Mouse (Mus musculus): Measurements from ENCODE around the gene Neu2. TPM values are rescaled to one million over a fixed set of nuclear protein-coding genes. Genes with fewer than 3 reads are reported as not detected.

Neu2 gene
- polyA plus RNA-seq, 1 experiment = 14.6 TPM

DNA sequence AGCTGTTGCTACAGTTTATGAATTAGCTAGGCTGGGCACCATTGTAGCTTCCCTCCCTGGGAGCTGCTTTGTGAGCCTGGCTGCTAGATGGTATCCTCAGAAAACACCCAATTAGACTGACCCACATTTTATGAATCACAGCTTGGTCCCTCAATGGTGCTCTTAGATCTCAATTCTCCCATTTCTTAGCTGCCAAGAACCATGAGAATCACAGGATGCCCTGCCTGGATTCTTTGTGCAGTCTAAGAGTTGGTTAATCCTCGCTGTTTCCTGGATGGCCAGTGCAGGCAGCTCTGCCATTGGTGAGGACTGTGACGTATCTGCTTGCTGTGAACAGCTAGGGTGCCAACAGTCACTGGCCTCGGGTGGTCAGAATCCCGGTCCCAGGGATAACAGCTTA lies 16.1 kb upstream of the Neu2 start:
- H3K4me3 ChIP-seq (ENCODE audit: insufficient read depth, low read length) = no peak overlapping the region
- no peak for TF ChIP-seq CTCF (IDR thresholded peaks at IDR 0.05; ENCODE audit: extremely low read depth, insufficient read depth, low read length)
- TF ChIP-seq POLR2A (IDR thresholded peaks at IDR 0.05; ENCODE audit: extremely low read depth, insufficient read depth, low read length) = no peak
- H3K4me1 ChIP-seq (ENCODE audit: control insufficient read depth, insufficient read depth, low read length) = peaks cover 2% of the 10 kb centered on the region; the same call in 1 of the 2 replicates
- H3K27ac ChIP-seq (ENCODE audit: insufficient read depth, low read length) = 0 out of 2 replicates have a peak overlapping the region, but pooled peaks have one; percentile 16

DNA sequence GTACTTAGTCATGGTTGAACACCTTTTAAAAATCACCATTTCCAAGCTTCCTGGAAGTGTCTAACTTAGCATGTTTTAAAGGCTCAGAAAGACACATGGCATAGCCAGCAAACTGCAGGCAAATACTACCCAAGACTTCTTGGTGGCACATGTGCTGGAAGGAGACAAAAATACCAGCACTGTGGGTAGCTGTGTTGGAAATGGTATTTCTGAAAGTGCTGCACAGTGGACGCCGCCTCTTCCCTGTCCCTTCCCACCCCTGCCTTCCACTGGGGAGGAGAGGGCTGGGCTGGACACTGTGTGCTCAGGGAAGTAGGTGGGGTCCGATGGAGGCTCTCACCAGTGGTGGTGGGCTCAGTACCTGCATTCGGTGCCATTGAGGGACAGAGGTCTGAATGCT lies 4.2 kb upstream of the Neu2 start:
- Histone ChIP-seq H3K4me1 (ENCODE audit: control insufficient read depth, insufficient read depth, low read length) (peaks cover 4% of the 10 kb centered on the region), H3K4me3 (ENCODE audit: insufficient read depth, low read length) (no peak overlapping the region), H3K27ac (ENCODE audit: insufficient read depth, low read length) (no peak overlapping the region)
- TF ChIP-seq CTCF (IDR thresholded peaks at IDR 0.05; ENCODE audit: extremely low read depth, insufficient read depth, low read length) (no peak), POLR2A (IDR thresholded peaks at IDR 0.05; ENCODE audit: extremely low read depth, insufficient read depth, low read length) (no peak)

DNA sequence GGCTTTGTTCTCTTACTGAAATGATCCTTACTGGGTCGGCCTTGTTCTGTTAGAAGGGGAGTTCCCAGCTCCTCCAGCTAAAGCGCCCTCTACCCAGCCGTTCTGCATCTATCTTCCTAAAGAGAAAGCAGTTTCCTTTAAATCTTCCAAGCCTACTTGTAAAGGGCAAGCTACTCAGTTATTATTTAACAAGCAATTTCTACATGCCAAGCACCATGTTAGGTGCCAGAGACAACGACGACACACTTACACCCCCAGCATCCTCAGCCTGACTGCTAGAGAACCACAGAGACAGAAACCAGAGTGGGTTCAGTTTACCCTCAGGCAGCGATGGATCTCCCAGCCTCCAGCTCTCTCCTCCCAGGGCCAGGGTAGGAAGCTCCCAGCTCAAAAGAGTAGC lies 1.8 kb upstream of the Neu2 start:
- peak overlapping the region; percentile 60 for H3K27ac ChIP-seq (ENCODE audit: insufficient read depth, low read length)
- H3K4me3 ChIP-seq (ENCODE audit: insufficient read depth, low read length) = peak overlapping the region; percentile 98
- TF ChIP-seq POLR2A (IDR thresholded peaks at IDR 0.05; ENCODE audit: extremely low read depth, insufficient read depth, low read length) (peak; percentile 77), CTCF (IDR thresholded peaks at IDR 0.05; ENCODE audit: extremely low read depth, insufficient read depth, low read length) (no peak)

DNA sequence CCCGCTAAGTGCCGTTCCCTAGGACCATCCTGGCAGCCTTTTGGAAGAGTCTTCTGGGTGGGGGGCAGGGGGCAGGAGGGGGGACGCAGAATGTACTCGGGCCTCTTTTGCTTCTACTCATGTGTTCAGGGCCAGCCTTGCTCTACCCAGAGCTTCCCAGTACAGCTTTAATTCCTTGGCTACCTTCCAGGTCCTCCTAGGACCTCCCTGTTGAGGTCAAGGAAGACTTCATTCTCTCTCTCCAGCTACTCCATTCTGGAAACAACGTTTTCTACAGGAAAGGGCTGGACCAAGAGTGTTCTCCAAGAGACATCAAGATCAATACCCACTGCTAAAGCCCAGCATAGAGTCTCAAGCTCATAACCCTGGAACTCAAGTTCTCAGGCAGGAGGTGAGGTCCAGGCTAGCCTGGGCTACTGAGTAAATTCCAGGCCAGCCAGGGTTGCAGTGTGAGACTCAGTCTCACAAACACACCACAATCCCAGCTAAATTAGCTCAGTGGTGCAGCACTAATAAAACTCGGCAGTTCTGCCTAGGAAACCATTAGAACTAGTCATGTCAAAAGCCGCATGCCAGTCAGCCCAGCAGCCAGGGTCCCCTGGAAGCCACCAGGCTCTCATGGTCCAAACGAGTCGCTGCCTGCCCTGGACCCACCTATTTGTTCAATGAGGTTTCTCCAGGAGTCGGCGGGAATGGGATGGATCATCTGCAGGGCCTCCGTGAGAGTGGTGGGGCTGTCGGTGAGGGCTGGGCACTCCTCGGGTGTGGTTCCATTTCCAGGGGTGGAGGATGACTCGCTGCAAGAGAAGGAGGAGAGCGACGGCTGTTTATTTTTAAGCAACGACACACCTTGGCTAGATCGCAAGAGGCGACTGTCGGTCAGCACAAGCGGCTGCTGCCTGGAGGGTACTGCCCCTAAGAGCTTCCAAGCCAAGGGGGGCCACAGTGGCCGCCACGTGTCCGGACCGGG lies 813 bp upstream of the Neu2 start:
- peak overlapping the region; percentile 100 for H3K27ac ChIP-seq (ENCODE audit: insufficient read depth, low read length)

More for the DNA sequence above, 1.8 kb upstream of the Neu2 start:
- peaks cover 2% of the 10 kb centered on the region for H3K4me1 ChIP-seq (ENCODE audit: control insufficient read depth, insufficient read depth, low read length)

DNA sequence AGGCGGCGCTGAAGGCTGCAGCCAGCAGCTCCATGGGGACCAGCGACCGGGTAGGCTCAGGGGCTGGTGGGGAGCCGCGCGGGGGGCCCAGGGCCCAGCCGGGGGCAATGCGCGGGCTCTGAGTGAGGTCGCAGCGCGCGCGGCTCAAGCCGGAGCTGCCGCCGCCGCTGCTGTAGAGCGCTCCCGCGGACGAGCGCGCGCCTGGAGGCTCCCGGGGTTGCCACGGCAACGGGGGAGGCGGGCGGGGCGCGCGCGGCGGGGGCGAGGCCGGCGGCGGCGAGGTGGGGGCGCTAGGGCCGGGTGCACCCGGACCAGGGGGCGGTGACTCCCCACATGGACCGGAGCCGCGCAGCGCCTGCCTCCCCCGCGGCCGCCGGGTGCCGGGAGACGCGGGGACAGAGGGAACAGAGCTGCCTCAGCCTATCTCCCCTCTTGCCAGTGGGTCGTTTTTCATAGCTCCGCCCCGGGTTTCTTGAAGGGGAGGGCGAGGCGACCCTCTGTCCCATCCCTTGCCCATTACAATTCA lies 540 bp downstream of the Neu2 start:
- TF ChIP-seq CTCF (IDR thresholded peaks at IDR 0.05; ENCODE audit: extremely low read depth, insufficient read depth, low read length) (no peak), POLR2A (IDR thresholded peaks at IDR 0.05; ENCODE audit: extremely low read depth, insufficient read depth, low read length) (no peak; the same call in 1 of the 2 replicates)
- peak overlapping the region; percentile 100 for H3K27ac ChIP-seq (ENCODE audit: insufficient read depth, low read length)
- H3K4me1 ChIP-seq (ENCODE audit: control insufficient read depth, insufficient read depth, low read length) = no peaks in the 10 kb centered on the region; the same call in 1 of the 2 replicates
- peak overlapping the region; percentile 98 for H3K4me3 ChIP-seq (ENCODE audit: insufficient read depth, low read length)

More for the DNA sequence above, 813 bp upstream of the Neu2 start:
- peaks cover 2% of the 10 kb centered on the region for H3K4me1 ChIP-seq (ENCODE audit: control insufficient read depth, insufficient read depth, low read length)
- H3K4me3 ChIP-seq (ENCODE audit: insufficient read depth, low read length) = peak overlapping the region; percentile 98
- TF ChIP-seq POLR2A (IDR thresholded peaks at IDR 0.05; ENCODE audit: extremely low read depth, insufficient read depth, low read length) (no peak), CTCF (IDR thresholded peaks at IDR 0.05; ENCODE audit: extremely low read depth, insufficient read depth, low read length) (no peak)

DNA sequence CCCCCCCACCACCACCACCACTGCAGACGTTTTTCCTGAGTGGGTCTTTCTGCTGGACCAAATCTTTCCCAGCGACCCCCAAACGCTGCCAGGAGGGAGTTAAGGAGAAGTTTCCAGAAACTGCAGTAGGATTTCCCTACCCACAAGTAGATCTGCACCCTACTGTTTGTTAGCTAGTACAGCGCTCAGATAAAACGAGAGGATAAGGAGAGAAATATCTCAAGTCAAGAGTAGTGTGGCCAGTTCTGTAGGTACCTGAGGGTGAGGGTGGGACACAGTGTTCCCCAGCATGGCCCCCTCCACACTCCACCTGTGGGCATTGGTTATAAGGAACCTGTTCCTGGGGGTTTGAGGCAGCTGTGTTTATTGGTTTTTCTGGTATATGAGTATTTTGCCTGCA lies 1.2 kb downstream of the Neu2 start:
- TF ChIP-seq CTCF (IDR thresholded peaks at IDR 0.05; ENCODE audit: extremely low read depth, insufficient read depth, low read length) (no peak), POLR2A (IDR thresholded peaks at IDR 0.05; ENCODE audit: extremely low read depth, insufficient read depth, low read length) (no peak)
- no peaks in the 10 kb centered on the region; the same call in 1 of the 2 replicates for H3K4me1 ChIP-seq (ENCODE audit: control insufficient read depth, insufficient read depth, low read length)
- peak overlapping the region; percentile 84; the same call in 1 of the 2 replicates for H3K27ac ChIP-seq (ENCODE audit: insufficient read depth, low read length)
- peak overlapping the region; percentile 98; the same call in 1 of the 2 replicates for H3K4me3 ChIP-seq (ENCODE audit: insufficient read depth, low read length)

DNA sequence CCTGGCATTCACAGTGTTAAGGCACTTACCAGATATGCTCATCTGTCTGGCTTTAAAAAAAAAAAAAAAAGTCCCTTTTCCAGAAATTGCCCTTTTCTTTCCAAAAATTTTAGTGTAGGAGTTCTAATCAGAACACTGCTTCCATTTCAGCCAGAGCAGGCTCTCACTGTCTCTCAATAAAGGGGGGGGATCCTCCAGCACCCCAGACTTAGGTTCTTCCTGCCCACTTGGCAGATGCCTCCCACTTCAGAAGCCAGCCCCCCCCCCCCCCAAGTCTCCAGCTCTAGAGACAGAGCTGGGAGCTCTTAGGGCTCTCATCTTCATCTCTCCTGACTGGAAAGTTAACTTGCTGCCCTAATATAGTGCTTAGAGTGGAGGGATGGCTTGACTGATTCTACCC lies 10.8 kb downstream of the Neu2 start:
- Histone ChIP-seq H3K27ac (ENCODE audit: insufficient read depth, low read length) (peak overlapping the region; percentile 51; the same call in 1 of the 2 replicates), H3K4me3 (ENCODE audit: insufficient read depth, low read length) (no peak overlapping the region), H3K4me1 (ENCODE audit: control insufficient read depth, insufficient read depth, low read length) (peaks cover 8% of the 10 kb centered on the region)
- TF ChIP-seq CTCF (IDR thresholded peaks at IDR 0.05; ENCODE audit: extremely low read depth, insufficient read depth, low read length) (no peak), POLR2A (IDR thresholded peaks at IDR 0.05; ENCODE audit: extremely low read depth, insufficient read depth, low read length) (no peak)

DNA sequence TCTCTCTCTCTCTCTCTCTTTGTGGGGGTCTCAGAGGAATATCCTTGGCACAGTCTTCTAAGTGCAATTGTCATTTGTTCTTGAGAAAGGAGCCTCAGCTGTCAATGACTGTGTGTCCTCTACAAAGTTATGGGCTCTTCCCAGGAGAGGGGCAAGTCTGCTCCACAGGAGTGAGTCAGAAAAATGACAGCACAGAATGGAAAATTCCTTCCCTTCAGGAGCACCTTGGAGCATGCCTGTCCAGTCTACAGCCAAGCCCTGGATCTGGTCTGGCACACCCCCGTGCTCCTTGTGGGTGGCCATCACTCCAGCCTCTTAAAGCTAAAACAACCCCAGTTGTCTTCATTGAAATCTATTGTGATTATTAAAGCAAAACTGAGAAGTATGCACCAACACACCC lies 11.8 kb downstream of the Neu2 start:
- Histone ChIP-seq H3K4me3 (ENCODE audit: insufficient read depth, low read length) (no peak overlapping the region), H3K27ac (ENCODE audit: insufficient read depth, low read length) (peak overlapping the region; percentile 53; the same call in 1 of the 2 replicates), H3K4me1 (ENCODE audit: control insufficient read depth, insufficient read depth, low read length) (peaks cover 8% of the 10 kb centered on the region)
- TF ChIP-seq POLR2A (IDR thresholded peaks at IDR 0.05; ENCODE audit: extremely low read depth, insufficient read depth, low read length) = no peak
- TF ChIP-seq CTCF (IDR thresholded peaks at IDR 0.05; ENCODE audit: extremely low read depth, insufficient read depth, low read length) = no peak

DNA sequence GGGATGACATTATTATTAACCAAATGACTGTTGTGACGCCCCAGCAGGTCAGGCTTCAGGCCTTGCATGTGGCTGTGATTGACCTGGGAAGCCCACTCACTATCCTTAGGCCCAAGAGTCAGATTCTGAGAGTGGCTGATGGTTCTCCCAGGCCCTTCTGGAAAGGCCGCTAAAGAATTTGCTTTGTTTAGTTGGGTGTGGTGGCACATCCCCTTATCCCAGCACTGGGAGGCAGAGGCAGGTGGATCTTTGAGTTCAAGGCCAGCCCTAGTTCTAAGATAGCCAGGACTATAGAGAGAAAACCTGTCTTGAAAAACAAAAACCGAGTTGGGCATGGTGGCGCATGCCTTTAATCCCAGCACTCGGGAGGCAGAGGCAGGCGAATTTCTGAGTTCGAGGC lies 15.4 kb downstream of the Neu2 start:
- Histone ChIP-seq H3K27ac (ENCODE audit: insufficient read depth, low read length) (no peak overlapping the region), H3K4me3 (ENCODE audit: insufficient read depth, low read length) (no peak overlapping the region), H3K4me1 (ENCODE audit: control insufficient read depth, insufficient read depth, low read length) (peaks cover 6% of the 10 kb centered on the region; the same call in 1 of the 2 replicates)
- TF ChIP-seq CTCF (IDR thresholded peaks at IDR 0.05; ENCODE audit: extremely low read depth, insufficient read depth, low read length) = no peak
- no peak for TF ChIP-seq POLR2A (IDR thresholded peaks at IDR 0.05; ENCODE audit: extremely low read depth, insufficient read depth, low read length)
